Mouse (Mus musculus) left cerebral cortex, adult 18-20 months (tissue): ENCODE data around the gene Slain2. TPM values are rescaled to one million over a fixed set of nuclear protein-coding genes. Genes with fewer than 3 reads are reported as not detected.
"Not testable (repeated sequence)": the region's sequence is repeated elsewhere in the genome, so short reads cannot be mapped to it uniquely, and the experiment has no call there.

Source experiments
- DNase-seq, 2 experiments: peaks; one replicate each; pipeline ENCODE4 v3.0.0; 2021 to 2022; ENCODE audit warnings: low spot score in 2 of 2, mixed read lengths in 1 of 2
- total RNA-seq, 2 experiments: library from RNA; stranded (reverse); gene quantifications; 2 replicates each; pipeline ENCODE4 v1.2.3; 2021

Slain2 gene
- total RNA-seq, 2 experiments from 2014 or later, result 21.9 to 25.3 TPM

GRCm38 (mm10) chr5:72897998-72898397, 16.1 kb upstream of the Slain2 start:
- no peak for DNase-seq

GRCm38 (mm10) chr5:72899255-72899654, 14.8 kb upstream of the Slain2 start:
- DNase-seq, result no peak

GRCm38 (mm10) chr5:72901866-72902265, 12.2 kb upstream of the Slain2 start:
- no peak for DNase-seq

GRCm38 (mm10) chr5:72902312-72902711, 11.8 kb upstream of the Slain2 start:
- DNase-seq, result no peak

GRCm38 (mm10) chr5:72902876-72903516, 11.1 kb upstream of the Slain2 start:
- DNase-seq, result no peak

- DNase-seq, result no peak
Measured at GRCm38 (mm10) chr5:72904903-72905790, 9.0 kb upstream of the Slain2 start.

GRCm38 (mm10) chr5:72907402-72907801, 6.7 kb upstream of the Slain2 start:
- no peak for DNase-seq

GRCm38 (mm10) chr5:72908324-72908936, 5.7 kb upstream of the Slain2 start:
- DNase-seq, result no peak

GRCm38 (mm10) chr5:72909363-72909762, 4.7 kb upstream of the Slain2 start:
- no peak for DNase-seq

GRCm38 (mm10) chr5:72910373-72910772, 3.7 kb upstream of the Slain2 start:
- no peak for DNase-seq

- no peak for DNase-seq
Measured at GRCm38 (mm10) chr5:72911284-72911683, 2.8 kb upstream of the Slain2 start.

- peak; percentile 22 to 51 for DNase-seq
Measured at GRCm38 (mm10) chr5:72914633-72915561, 793 bp downstream of the Slain2 start.

GRCm38 (mm10) chr5:72916048-72916447, 1.9 kb downstream of the Slain2 start:
- DNase-seq, result no peak

GRCm38 (mm10) chr5:72916851-72917250, 2.7 kb downstream of the Slain2 start:
- DNase-seq, result no peak

- no peak for DNase-seq
Measured at GRCm38 (mm10) chr5:72920416-72920815, 6.3 kb downstream of the Slain2 start.

- DNase-seq, result no peak
Measured at GRCm38 (mm10) chr5:72921171-72921570, 7.1 kb downstream of the Slain2 start.

GRCm38 (mm10) chr5:72922796-72923195, 8.7 kb downstream of the Slain2 start:
- no peak for DNase-seq

GRCm38 (mm10) chr5:72927074-72927473, 13.0 kb downstream of the Slain2 start:
- DNase-seq, result no peak

- DNase-seq, result no peak
Measured at GRCm38 (mm10) chr5:72933026-72933675, 19.0 kb downstream of the Slain2 start.

- not testable (repeated sequence) for DNase-seq
Measured at GRCm38 (mm10) chr5:72938421-72938820, 24.3 kb downstream of the Slain2 start.
